Mouse (Mus musculus) common myeloid progenitor, adult 5-6 weeks (primary cell): ENCODE measurements around the gene Rassf3. TPM values are rescaled to one million over a fixed set of nuclear protein-coding genes. Genes with fewer than 3 reads are reported as not detected.

Experiments used
- ATAC-seq: replicated peaks from 2 replicates; pipeline ENCODE4 v1.8.0; 2016; ENCODE audit warnings: low read depth, mild to moderate bottlenecking, moderate TSS enrichment, inconsistent platforms; ENCODE audit not compliant: poor library complexity, severe bottlenecking
- total RNA-seq: library from RNA; stranded (forward); fragments of 200-1000, 187-1606 nt; gene quantifications from 2 replicates; pipeline ENCODE4 v1.2.3, GENCODE M21; 2017

Rassf3 gene
- total RNA-seq, 1 experiment from 2014 or later: 20.8 TPM

GRCm38 (mm10) chr10:121375649-121376493, 100.3 kb downstream of the Rassf3 start:
- ATAC-seq: no peak

- peak; percentile 90 for ATAC-seq
Measured at GRCm38 (mm10) chr10:121374693-121375620, 101.2 kb downstream of the Rassf3 start.

GRCm38 (mm10) chr10:121374013-121374412, 102.1 kb downstream of the Rassf3 start:
- no peak for ATAC-seq

GRCm38 (mm10) chr10:121370777-121371176, 105.4 kb downstream of the Rassf3 start:
- no peak for ATAC-seq

GRCm38 (mm10) chr10:121368783-121369465, 107.2 kb downstream of the Rassf3 start:
- peak; percentile 19 for ATAC-seq

GRCm38 (mm10) chr10:121367780-121368179, 108.4 kb downstream of the Rassf3 start:
- ATAC-seq: no peak

GRCm38 (mm10) chr10:121367271-121367670, 108.9 kb downstream of the Rassf3 start:
- ATAC-seq: no peak

GRCm38 (mm10) chr10:121365781-121366272, 110.3 kb downstream of the Rassf3 start:
- ATAC-seq: peak; percentile 71

- ATAC-seq: peak; percentile 56
Measured at GRCm38 (mm10) chr10:121364801-121365564, 111.2 kb downstream of the Rassf3 start, which contains the start of gene Gns. TSS of gene Gns (plus strand) at chr10:121365090.

GRCm38 (mm10) chr10:121364306-121364705, 111.8 kb downstream of the Rassf3 start:
- no peak for ATAC-seq

- ATAC-seq: no peak
Measured at GRCm38 (mm10) chr10:121363201-121363600, 112.9 kb downstream of the Rassf3 start.

- no peak for ATAC-seq
Measured at GRCm38 (mm10) chr10:121360358-121360757, 115.8 kb downstream of the Rassf3 start.

Other genes with a start within 250 kb of the Rassf3 start
- gene Tbc1d30, start 125.1 kb downstream of the Rassf3 start, total RNA-seq: 1.0 and 2.5 TPM in 2 replicates
- gene Gns, start 111.3 kb downstream of the Rassf3 start, total RNA-seq: 12.2 and 20.3 TPM in 2 replicates
- 44.6 and 73.4 TPM in 2 replicates for gene Tbk1, start 110.4 kb upstream of the Rassf3 start, total RNA-seq
- 88.8 and 127 TPM in 2 replicates for gene Xpot, start 150.0 kb upstream of the Rassf3 start, total RNA-seq
- 0.05 TPM in 1 of 2 replicates, not detected in the other for gene D930020B18Rik, start 165.2 kb upstream of the Rassf3 start, total RNA-seq